Mouse (Mus musculus): ENCODE data around the gene Pm20d1.

The Pm20d1 gene

DNA sequence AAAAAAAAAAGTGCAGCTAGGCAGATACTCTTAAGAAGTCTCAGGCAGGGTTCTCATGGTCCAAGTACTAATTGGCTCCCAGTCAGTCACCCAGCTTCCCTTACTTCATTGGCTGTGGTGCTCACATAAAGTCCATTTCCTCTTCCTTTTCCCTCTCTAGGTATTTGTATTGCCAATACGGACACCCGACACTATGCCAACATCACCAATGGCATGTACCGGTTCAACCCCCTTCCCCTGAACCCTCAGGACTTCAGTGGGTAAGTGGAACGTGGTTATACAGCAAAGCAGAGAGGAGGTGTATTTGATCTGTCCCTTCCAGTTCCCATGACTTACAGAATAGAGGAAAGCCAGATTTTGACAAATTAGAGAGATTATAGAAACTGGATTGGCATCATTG lies 16.6 kb downstream of the Pm20d1 start:
- no peak for TF ChIP-seq GATA4 (IDR thresholded peaks at IDR 0.05; ENCODE audit: insufficient replicate concordance, low read length)

- no peak for TF ChIP-seq GATA4 (IDR thresholded peaks at IDR 0.05; ENCODE audit: insufficient replicate concordance, low read length)
These were observed 17.0 kb downstream of the Pm20d1 start for GRCm38 (mm10) chr1:131814191-131814590.

GRCm38 (mm10) chr1:131816886-131817285 lies 19.7 kb downstream of the Pm20d1 start:
- no peak for TF ChIP-seq GATA4 (IDR thresholded peaks at IDR 0.05; ENCODE audit: insufficient replicate concordance, low read length)

GRCm38 (mm10) chr1:131820887-131821328 lies 23.7 kb downstream of the Pm20d1 start:
- no peak for TF ChIP-seq GATA4 (IDR thresholded peaks at IDR 0.05; ENCODE audit: insufficient replicate concordance, low read length)

DNA sequence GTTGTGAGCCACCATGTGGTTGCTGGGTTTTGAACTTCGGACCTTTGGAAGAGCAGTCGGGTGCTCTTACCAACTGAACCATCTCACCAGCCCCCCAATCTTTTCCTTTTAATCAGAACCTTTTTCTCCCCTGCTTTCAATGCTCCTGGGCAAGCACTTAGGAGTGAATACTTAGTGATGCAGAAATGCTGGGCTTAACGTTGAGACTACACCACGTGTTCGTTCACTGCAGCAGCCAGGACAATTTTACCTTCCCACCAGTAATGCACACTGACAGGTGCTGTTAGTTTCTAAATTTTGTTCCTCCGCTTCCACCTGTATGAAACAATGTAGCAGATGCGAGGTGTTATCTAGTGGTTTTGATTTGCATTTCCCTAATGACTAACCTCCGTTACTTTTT lies 25.1 kb downstream of the Pm20d1 start:
- TF ChIP-seq GATA4 (IDR thresholded peaks at IDR 0.05; ENCODE audit: insufficient replicate concordance, low read length): no peak

GRCm38 (mm10) chr1:131822856-131823492 lies 25.8 kb downstream of the Pm20d1 start:
- no peak for TF ChIP-seq GATA4 (IDR thresholded peaks at IDR 0.05; ENCODE audit: insufficient replicate concordance, low read length)

DNA sequence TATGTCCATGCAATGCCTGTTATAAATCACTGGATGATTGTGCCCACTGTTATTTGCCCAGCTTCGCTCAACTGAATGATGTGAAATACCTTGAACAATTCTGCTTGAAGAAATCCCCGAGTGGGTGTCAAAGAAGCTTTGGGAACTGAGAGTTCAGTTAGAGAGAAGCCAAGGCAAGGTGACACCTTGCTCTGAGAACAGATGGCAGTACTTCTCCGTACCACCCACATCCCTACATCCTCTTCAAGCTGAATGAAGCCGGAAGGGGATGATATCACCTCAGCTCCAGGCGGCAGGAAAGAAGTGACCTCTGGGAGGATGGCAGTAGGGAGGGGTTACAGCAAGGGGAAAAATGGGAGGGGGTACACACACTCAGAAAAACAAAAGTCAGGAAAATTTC lies 26.4 kb downstream of the Pm20d1 start:
- no peak for TF ChIP-seq GATA4 (IDR thresholded peaks at IDR 0.05; ENCODE audit: insufficient replicate concordance, low read length)

GRCm38 (mm10) chr1:131824528-131825181 lies 27.5 kb downstream of the Pm20d1 start:
- TF ChIP-seq GATA4 (IDR thresholded peaks at IDR 0.05; ENCODE audit: insufficient replicate concordance, low read length): no peak

- no peak for TF ChIP-seq GATA4 (IDR thresholded peaks at IDR 0.05; ENCODE audit: insufficient replicate concordance, low read length)
These were observed 30.1 kb downstream of the Pm20d1 start, which contains the start of gene Slc41a1 for GRCm38 (mm10) chr1:131827207-131827786. Gene Slc41a1 (plus strand): TSS chr1:131827493.

- no peak; the same call in 1 of the 2 replicates for TF ChIP-seq GATA4 (IDR thresholded peaks at IDR 0.05; ENCODE audit: insufficient replicate concordance, low read length)
These were observed 30.6 kb downstream of the Pm20d1 start for GRCm38 (mm10) chr1:131827787-131828258.

GRCm38 (mm10) chr1:131828297-131829126 lies 31.3 kb downstream of the Pm20d1 start:
- TF ChIP-seq GATA4 (IDR thresholded peaks at IDR 0.05; ENCODE audit: insufficient replicate concordance, low read length): no peak

- TF ChIP-seq GATA4 (IDR thresholded peaks at IDR 0.05; ENCODE audit: insufficient replicate concordance, low read length): no peak
These were observed 32.1 kb downstream of the Pm20d1 start for GRCm38 (mm10) chr1:131829279-131829678.

GRCm38 (mm10) chr1:131830561-131830960 lies 33.4 kb downstream of the Pm20d1 start:
- TF ChIP-seq GATA4 (IDR thresholded peaks at IDR 0.05; ENCODE audit: insufficient replicate concordance, low read length): no peak

- TF ChIP-seq GATA4 (IDR thresholded peaks at IDR 0.05; ENCODE audit: insufficient replicate concordance, low read length): no peak
These were observed 33.9 kb downstream of the Pm20d1 start for GRCm38 (mm10) chr1:131830971-131831641.

- no peak for TF ChIP-seq GATA4 (IDR thresholded peaks at IDR 0.05; ENCODE audit: insufficient replicate concordance, low read length)
These were observed 39.9 kb downstream of the Pm20d1 start for GRCm38 (mm10) chr1:131837035-131837434.

Data from liver, adult (tissue).